Mouse (Mus musculus): Measurements from ENCODE around the gene Zdhhc21.

DNA sequence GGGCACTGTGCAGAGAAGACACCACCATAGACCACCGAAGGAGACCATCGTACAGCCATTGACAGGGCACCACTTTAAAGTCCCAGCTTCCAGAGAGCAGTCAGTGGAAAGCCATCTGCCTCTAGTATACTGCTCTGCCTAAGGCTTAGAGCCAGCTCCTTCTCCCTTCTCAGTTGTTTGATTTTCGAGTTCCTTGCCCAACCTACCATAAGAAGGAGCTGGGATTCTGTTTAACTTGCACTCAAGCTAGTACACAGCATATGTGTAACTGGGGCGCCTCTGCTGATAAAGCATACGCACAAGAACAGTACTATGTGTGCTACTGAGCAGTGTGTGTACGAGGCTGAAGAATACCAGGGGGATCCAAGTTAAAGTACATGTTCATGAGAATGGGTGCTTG, 19.4 kb upstream of the Zdhhc21 start:
- TF ChIP-seq CTCF (IDR thresholded peaks at IDR 0.05; ENCODE audit: extremely low read depth, insufficient read depth, insufficient read length, insufficient replicate concordance) (no peak), POLR2A (IDR thresholded peaks at IDR 0.05; ENCODE audit: low read depth, low read length) (no peak)

Data from spleen, adult 2 months (tissue).